Mouse (Mus musculus) brain, embryonic 14.5 days (tissue): ENCODE measurements at regions not wholly inside any gene's neighbourhood (a gene's known extent, or its start where the extent isn't known, plus 50 kb on each side); places are given as distances from the start of the nearest gene placed in this dataset.

Experiments
- CTCF ChIP-seq: fragments of 200-500 bp; IDR thresholded peaks from 2 replicates; pipeline ENCODE4 v1.5.1; 2012; ENCODE audit warnings: inconsistent platforms, mild to moderate bottlenecking, moderate library complexity, borderline replicate concordance; ENCODE audit not compliant: insufficient read depth, insufficient read length; ENCODE audit errors: extremely low read depth
- POLR2A ChIP-seq: fragments of 200-500 bp; IDR thresholded peaks from 2 replicates; pipeline ENCODE4 v1.6.1; 2012; ENCODE audit warnings: mild to moderate bottlenecking, inconsistent platforms, borderline replicate concordance; ENCODE audit not compliant: poor library complexity, insufficient read depth, insufficient read length, severe bottlenecking; ENCODE audit errors: extremely low read depth

DNA sequence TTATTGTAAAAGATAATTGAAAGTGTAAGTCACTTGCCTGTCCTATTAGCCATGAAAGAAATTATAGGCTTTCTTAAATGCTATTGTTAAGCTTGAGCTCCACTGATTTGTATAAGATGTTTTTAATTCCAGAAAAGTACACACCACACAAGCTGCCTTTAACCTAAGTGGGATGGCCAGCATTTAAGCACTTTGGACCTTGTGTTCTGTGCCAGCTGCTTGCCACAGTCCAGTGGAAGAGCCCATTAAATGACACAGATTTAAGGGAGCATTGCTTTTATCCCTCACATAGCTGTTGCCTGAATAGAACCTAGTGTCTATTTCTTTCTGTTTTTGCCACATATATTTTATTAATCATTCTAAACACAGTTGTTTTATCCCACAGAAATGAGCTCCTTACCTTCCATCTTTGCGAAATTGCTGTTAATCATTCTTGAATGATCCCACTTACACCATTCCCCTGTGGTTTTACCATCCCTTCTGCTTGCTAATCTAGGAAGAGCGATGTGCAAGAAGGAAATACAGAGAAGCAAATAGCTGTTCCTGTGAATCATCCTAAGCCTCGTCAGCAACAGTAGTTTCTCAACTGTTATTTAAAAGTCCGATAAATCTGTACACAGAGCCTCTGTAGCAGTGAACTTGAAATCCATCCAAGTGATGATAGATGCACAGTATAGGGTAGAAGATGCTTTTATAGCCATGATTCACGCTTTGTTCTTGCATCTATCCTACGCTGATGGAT, 57.9 kb upstream of the Samsn1 start:
- TF ChIP-seq CTCF (no peak), POLR2A (no peak)
